Mouse (Mus musculus): ENCODE results near the gene Mup12. TPM values are rescaled to one million over a fixed set of nuclear protein-coding genes. Genes with fewer than 3 reads are reported as not detected.

Gene Mup12
- not detected for polyA plus RNA-seq (2017; shearing (Covaris generic))

GRCm38 (mm10) chr4:60741226-60741625 lies at the start of gene Mup12:
Mup12 (minus strand) TSS chr4:60741326.

Other genes with a start within 250 kb of the Mup12 start
- gene Mup1, start 239.4 kb downstream of the Mup12 start, polyA plus RNA-seq (2017; shearing (Covaris generic)) = not detected
- gene Mup10, start 159.1 kb downstream of the Mup12 start, polyA plus RNA-seq (2017; shearing (Covaris generic)) = not detected
- gene Mup11, start 78.9 kb downstream of the Mup12 start, polyA plus RNA-seq (2017; shearing (Covaris generic)) = not detected
- not detected for gene Mup22, start 80.1 kb upstream of the Mup12 start, polyA plus RNA-seq (2017; shearing (Covaris generic))